Mouse (Mus musculus) ES-Bruce4 (cell line): ENCODE measurements around the gene Zfp839.

Experiments
- CTCF ChIP-seq: IDR thresholded peaks from one replicate; pipeline ENCODE4 v1.8.1; 2011; ENCODE audit warnings: low read depth, low read length
- EP300 ChIP-seq: IDR thresholded peaks from 2 replicates; pipeline ENCODE4 v1.6.1; 2011; ENCODE audit warnings: low read depth, low read length; ENCODE audit not compliant: insufficient read depth
- POLR2A ChIP-seq: IDR thresholded peaks from one replicate; pipeline ENCODE4 v1.8.1; 2011; ENCODE audit warnings: low read length; ENCODE audit not compliant: insufficient read depth

DNA sequence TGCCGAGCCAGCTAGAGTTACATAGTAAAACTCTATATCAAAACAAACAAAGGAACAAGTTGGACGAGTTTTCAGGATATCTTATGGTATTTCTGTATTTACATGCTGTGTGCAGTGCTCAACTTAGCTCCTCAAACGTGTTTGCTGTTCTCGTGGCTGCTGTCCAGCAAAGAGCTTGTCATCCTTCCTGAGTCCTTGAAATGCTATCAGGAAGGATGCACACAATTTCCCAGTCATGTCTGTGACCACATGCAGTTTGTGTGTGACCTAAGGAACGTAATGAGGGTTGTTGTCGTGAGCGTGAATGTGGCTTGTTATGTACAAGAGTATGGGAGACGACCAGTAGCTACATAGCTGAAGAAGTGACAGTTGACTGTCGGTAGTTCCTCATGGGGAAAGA, 65.7 kb downstream of the Zfp839 start:
- TF ChIP-seq POLR2A, result no peak
- TF ChIP-seq CTCF, result no peak
- no peak for TF ChIP-seq EP300
